Mouse (Mus musculus): Measurements from ENCODE around the gene Plin4.

- TF ChIP-seq CTCF (IDR thresholded peaks at IDR 0.05; ENCODE audit: borderline replicate concordance, insufficient read depth, low read length) (no peak), POLR2A (IDR thresholded peaks at IDR 0.05; ENCODE audit: low read depth, low read length) (no peak)
Measured at GRCm38 (mm10) chr17:56092794-56093193, 16.8 kb downstream of the Plin4 start.

Measured in embryonic fibroblast, embryonic 13.5 days (primary cell).